Mouse (Mus musculus) embryonic fibroblast, embryonic 13.5 days (primary cell): ENCODE measurements around the gene Tnrc6b. TPM values are rescaled to one million over a fixed set of nuclear protein-coding genes. Genes with fewer than 3 reads are reported as not detected.
"Not testable (repeated sequence)": the region's sequence is repeated elsewhere in the genome, so short reads cannot be mapped to it uniquely, and the experiment has no call there.

Experiments
- H3K27ac ChIP-seq: 2 replicates; pipeline ENCODE4 v1.5.1; 2012; ENCODE audit warnings: low read length, control low read depth, inconsistent platforms; ENCODE audit not compliant: insufficient read depth
- H3K4me1 ChIP-seq: 2 replicates; pipeline ENCODE4 v1.6.1; 2011; ENCODE audit warnings: low read length; ENCODE audit not compliant: control insufficient read depth, insufficient read depth
- H3K4me3 ChIP-seq: 2 replicates; pipeline ENCODE4 v1.5.1; 2011; ENCODE audit warnings: mild to moderate bottlenecking, control low read depth, low read length; ENCODE audit not compliant: insufficient read depth
- CTCF ChIP-seq: IDR thresholded peaks from 2 replicates; pipeline ENCODE4 v1.5.1; 2011; ENCODE audit warnings: mild to moderate bottlenecking, control low read depth, low read length, moderate library complexity, borderline replicate concordance; ENCODE audit not compliant: insufficient read depth
- POLR2A ChIP-seq: IDR thresholded peaks from 2 replicates; pipeline ENCODE4 v1.6.1; 2011; ENCODE audit warnings: low read depth, mild to moderate bottlenecking, control low read depth, low read length, moderate library complexity
- polyA plus RNA-seq: library from polyadenylated mRNA; stranded (reverse); fragments of >200 nt; gene quantifications from 2 replicates; pipeline ENCODE4 v1.2.4, GENCODE M21; 2011; ENCODE audit warnings: low read depth; ENCODE audit not compliant: missing spikeins, insufficient read length

Tnrc6b gene
- polyA plus RNA-seq, 1 experiment: 37.0 TPM

DNA sequence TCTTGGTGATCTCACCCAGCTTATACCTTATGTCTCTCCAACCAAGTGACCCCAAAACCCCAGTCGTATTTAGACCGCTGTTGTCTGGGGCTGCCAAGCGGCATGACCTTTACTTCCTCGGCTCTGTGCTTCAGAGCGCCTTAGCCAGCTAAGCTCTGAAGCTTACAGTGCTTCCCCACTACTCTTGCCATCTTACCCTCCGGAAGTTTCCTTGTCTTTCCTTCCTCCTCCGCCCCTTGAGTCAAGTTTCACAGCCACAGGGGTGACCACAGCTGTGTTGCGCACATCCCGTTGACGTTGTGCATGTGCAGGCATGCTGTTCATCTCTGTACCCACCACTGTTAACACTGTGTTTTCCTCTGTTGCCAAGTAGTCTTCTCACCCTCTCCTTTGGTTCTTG, 185.6 kb downstream of the Tnrc6b start:
- no peak for TF ChIP-seq CTCF
- TF ChIP-seq POLR2A: no peak
- Histone ChIP-seq H3K4me3 (no peak overlapping the region), H3K4me1 (peaks cover 5% of the 10 kb centered on the region), H3K27ac (no peak overlapping the region)

GRCm38 (mm10) chr15:80897911-80898310, 186.8 kb downstream of the Tnrc6b start:
- TF ChIP-seq POLR2A: no peak
- no peak for TF ChIP-seq CTCF
- Histone ChIP-seq H3K4me1 (peaks cover 5% of the 10 kb centered on the region), H3K27ac (no peak overlapping the region), H3K4me3 (no peak overlapping the region)

- TF ChIP-seq CTCF (no peak), POLR2A (no peak)
- Histone ChIP-seq H3K4me1 (peaks cover 5% of the 10 kb centered on the region), H3K27ac (peak overlapping the region; percentile 89; the same call in 1 of the 2 replicates), H3K4me3 (no peak overlapping the region)
These were observed 188.7 kb downstream of the Tnrc6b start for GRCm38 (mm10) chr15:80899806-80900205.

DNA sequence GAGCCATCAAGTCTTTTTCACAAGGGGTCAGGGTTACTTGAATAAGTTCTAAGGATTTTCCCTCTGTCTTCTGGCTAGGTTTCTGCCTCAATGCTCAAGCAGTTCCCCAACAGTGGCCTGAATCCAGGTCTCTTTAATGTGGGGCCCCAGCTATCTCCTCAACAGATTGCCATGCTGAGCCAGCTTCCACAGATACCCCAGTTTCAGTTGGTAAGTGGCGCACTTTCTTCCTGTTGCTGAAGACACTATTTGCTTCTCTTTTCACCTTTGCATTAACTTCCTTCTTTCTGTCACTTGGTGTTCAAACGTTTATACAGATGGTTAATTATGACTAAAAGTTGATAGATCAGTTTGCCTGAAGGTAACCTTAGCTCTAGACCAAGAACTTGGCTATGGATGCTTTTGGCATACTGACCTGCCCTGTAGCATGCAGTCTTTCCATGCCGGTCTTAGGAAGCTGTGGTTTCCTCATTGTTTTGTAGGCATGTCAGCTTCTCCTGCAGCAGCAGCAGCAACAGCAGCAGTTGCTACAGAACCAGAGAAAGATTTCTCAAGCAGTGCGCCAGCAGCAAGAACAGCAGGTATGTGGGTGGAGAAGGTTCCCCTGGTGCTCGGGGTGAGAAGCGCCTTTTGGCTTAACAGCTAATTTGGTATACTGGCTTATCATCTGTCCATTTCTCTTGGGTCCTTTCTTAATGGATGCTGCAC, 190.8 kb downstream of the Tnrc6b start:
- no peak overlapping the region for H3K4me3 ChIP-seq
- H3K27ac ChIP-seq: no peak overlapping the region
- TF ChIP-seq POLR2A (no peak), CTCF (no peak)
- peaks cover 5% of the 10 kb centered on the region for H3K4me1 ChIP-seq

GRCm38 (mm10) chr15:80904776-80905175, 193.7 kb downstream of the Tnrc6b start:
- not testable (repeated sequence) for H3K27ac ChIP-seq, H3K4me1 ChIP-seq, H3K4me3 ChIP-seq

DNA sequence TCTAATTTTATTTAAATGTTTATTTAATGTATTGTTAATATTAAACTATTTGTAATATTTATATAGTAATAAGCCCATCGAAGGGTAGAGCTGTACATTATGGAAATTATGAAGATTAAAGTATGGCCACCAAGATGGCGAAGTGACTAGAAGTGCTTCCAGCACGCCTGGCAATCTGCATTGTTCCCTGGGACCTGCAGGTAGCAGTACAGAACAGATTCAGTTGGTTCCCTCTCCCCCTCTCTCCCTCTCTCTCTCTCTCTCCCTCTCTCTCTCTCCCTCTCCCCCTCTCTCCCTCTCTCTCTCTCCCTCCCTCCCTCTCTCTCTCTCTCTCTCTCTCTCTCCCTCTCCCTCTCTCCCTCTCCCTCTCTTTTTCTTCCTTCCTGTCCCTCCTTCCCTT, 199.1 kb downstream of the Tnrc6b start:
- no peak overlapping the region for H3K4me3 ChIP-seq
- no peak overlapping the region for H3K27ac ChIP-seq
- TF ChIP-seq POLR2A: no peak
- H3K4me1 ChIP-seq: no peaks in the 10 kb centered on the region

GRCm38 (mm10) chr15:80910790-80911531, 199.8 kb downstream of the Tnrc6b start:
- Histone ChIP-seq H3K27ac (no peak overlapping the region), H3K4me1 (no peaks in the 10 kb centered on the region; the same call in 1 of the 2 replicates), H3K4me3 (no peak overlapping the region)
- TF ChIP-seq CTCF (no peak), POLR2A (no peak)

DNA sequence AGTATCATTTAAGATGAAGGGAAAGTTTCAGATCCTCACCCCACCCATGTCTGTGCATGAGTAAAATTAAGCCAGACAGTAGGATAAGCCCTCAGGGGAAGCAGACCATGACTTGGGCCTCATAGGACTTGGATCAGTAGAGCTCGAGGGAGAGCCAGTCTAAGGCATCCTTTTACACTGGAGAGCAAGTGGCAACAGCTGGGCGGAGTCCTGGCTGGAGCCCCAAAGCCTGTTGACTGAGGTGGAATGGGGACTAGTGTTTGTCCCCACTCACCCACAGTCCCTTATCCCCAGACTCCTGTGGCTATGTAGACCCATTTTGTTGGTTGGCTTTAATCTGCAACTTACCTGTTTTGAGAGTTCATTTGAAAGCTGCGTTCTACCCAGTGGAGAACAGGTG, 201.1 kb downstream of the Tnrc6b start:
- TF ChIP-seq CTCF (no peak), POLR2A (no peak)
- Histone ChIP-seq H3K4me3 (no peak overlapping the region), H3K27ac (no peak overlapping the region), H3K4me1 (no peaks in the 10 kb centered on the region; the same call in 1 of the 2 replicates)

DNA sequence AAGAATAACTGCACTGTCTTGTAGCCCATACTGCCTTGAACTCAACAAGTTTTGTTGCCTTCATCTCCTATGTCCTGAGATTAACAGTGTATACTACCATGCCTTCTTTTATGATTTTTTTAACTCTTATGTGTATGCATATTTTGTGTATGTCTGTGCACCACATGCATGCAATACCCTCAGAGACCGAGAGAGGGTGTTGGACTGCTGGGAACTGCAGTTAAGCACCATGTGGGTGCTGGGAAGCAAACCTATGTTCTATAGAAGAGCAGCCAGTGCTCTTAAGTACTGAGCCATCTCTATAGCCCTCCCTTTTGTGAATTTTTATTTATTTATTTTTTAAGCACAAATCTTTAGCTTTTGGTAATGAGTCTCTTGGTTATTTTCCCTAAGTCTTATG, 202.7 kb downstream of the Tnrc6b start:
- no peak overlapping the region for H3K4me3 ChIP-seq
- TF ChIP-seq CTCF (no peak), POLR2A (no peak)
- no peaks in the 10 kb centered on the region; the same call in 1 of the 2 replicates for H3K4me1 ChIP-seq
- H3K27ac ChIP-seq: no peak overlapping the region

DNA sequence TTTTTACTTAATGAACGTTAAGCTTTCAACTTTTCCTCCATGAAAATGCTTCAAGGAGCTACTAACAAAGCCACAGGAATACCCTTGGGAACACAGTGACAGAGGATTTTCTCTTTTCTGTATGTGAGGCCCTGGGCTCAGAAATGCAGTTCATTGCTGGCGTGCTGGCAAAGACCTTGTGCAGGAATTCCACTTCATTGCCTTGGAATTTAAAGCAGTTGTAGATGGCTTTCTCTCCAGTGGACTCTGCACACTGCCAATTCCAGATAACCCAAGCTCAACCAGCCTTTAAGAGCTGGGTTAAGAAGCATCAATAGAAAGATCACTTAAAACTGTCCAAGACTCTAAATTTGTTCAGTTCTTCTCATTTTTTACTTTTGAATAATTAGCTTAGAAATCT, 204.7 kb downstream of the Tnrc6b start:
- peak overlapping the region; percentile 88 for H3K27ac ChIP-seq
- no peak for TF ChIP-seq CTCF
- TF ChIP-seq POLR2A: no peak
- no peak overlapping the region for H3K4me3 ChIP-seq
- no peaks in the 10 kb centered on the region; the same call in 1 of the 2 replicates for H3K4me1 ChIP-seq
